Mouse (Mus musculus) forebrain, embryonic 15.5 days (tissue): ENCODE measurements around the gene Il16. TPM values are rescaled to one million over a fixed set of nuclear protein-coding genes. Genes with fewer than 3 reads are reported as not detected.
A peak's percentile ranks its signal among the peaks of the same experiment; 100 is the strongest.

Experiments
- ATAC-seq: fragments of 200-750 bp; cut with Nextera tagmentation; replicated peaks from 2 replicates; pipeline ENCODE4 v1.8.0; 2017; ENCODE audit warnings: mild to moderate bottlenecking, moderate TSS enrichment, moderate library complexity
- H3K27ac ChIP-seq: fragments of 300-500 bp; sonication (generic); replicated peaks from 2 replicates; pipeline ENCODE4 v1.5.1; 2015; ENCODE audit warnings: mild to moderate bottlenecking, inconsistent platforms
- H3K27me3 ChIP-seq: fragments of 300-500 bp; sonication (generic); 2 replicates; pipeline ENCODE4 v1.6.1; 2015; ENCODE audit warnings: inconsistent platforms
- H3K36me3 ChIP-seq: fragments of 300-500 bp; sonication (generic); 2 replicates; pipeline ENCODE4 v1.6.1; 2015; ENCODE audit warnings: mild to moderate bottlenecking, inconsistent platforms
- H3K4me1 ChIP-seq: fragments of 300-500 bp; sonication (generic); 2 replicates; pipeline ENCODE4 v1.6.1; 2015; ENCODE audit warnings: inconsistent platforms
- H3K4me2 ChIP-seq: fragments of 300-500 bp; sonication (generic); replicated peaks from 2 replicates; pipeline ENCODE4 v1.6.1; 2015; ENCODE audit warnings: mild to moderate bottlenecking, inconsistent platforms
- H3K4me3 ChIP-seq: fragments of 300-500 bp; sonication (generic); 2 replicates; pipeline ENCODE4 v1.5.1; 2015; ENCODE audit warnings: mild to moderate bottlenecking, inconsistent platforms
- H3K9ac ChIP-seq: fragments of 300-500 bp; sonication (generic); replicated peaks from 2 replicates; pipeline ENCODE4 v1.6.1; 2015; ENCODE audit warnings: mild to moderate bottlenecking, inconsistent platforms
- H3K9me3 ChIP-seq: fragments of 300-500 bp; sonication (generic); 2 replicates; pipeline ENCODE4 v1.6.1; 2016; ENCODE audit warnings: inconsistent platforms
- WGBS: fragments of 180-500 bp; shearing (Covaris S2); methylation state at CpG from one replicate; pipeline ENCODE4 v1.1.7; 2015; ENCODE audit warnings: mixed read lengths; 5-methylcytosine and 5-hydroxymethylcytosine counted together
- polyA plus RNA-seq: library from polyadenylated mRNA; unstranded; fragments of >200 nt; fragmentation: Nextera tagmentation; extraction: Ambion mirVana; gene quantifications from 2 replicates; pipeline ENCODE4 v1.2.1, GENCODE M21; 2015

Il16 gene
- polyA plus RNA-seq, 1 experiment from 2014 or later, result 1.0 TPM

DNA sequence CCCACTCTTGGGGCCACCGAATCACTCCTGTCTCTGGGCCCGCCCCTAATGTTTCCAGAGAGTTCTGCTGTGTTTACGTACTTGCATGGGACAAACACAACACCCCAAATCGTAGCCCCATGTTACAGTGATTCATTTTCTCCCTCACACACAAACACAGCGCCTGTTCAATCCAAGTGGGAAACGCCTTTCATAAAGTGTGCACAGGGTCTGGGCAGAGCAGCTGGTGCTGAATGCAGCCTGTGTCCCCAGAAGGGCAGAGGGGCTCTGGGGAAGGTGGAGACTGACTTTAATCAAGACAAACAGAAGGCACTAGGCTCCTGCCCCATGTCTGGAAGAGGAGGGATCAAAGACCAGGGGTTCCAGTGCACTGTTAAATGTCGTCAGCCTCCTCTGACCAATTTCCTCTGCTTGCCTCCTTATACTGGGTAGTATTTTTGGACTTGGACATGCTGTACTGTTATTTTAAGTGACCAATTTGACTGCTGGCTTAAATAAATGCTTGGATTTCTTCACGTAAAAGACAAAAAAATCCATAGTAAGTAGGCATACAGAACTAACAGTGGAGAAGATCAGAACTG is 671 bp upstream of the Il16 start:
- ATAC-seq, result no peak
- no peak overlapping the region for H3K4me2 ChIP-seq
- WGBS, result 67% methylated on average over 8 of the region's 8 CpGs

DNA sequence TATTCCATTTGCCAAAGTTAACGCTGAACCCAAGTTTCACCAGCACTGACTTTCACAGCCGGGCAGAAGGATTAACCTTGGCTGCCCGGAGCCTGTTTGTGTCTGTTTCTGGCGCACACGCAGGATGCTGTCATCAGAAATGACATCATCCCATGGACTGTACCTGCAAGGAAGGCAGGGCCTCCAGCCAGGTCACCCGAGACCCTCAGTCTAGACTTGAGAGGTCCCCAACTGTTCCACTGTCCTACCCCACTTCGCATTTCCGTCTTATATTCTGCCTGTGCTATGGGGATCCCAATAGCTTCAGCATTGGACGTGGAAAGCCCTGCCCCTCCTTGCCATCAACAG is 487 bp downstream of the Il16 start:
- 79% methylated on average over 9 of the region's 9 CpGs for WGBS

More for the DNA sequence above, 671 bp upstream of the Il16 start:
- Histone ChIP-seq H3K4me1 (peaks cover 6% of the 10 kb centered on the region; the same call in 1 of the 2 replicates), H3K9me3 (no peaks in the 10 kb centered on the region), H3K36me3 (no peaks in the 10 kb centered on the region), H3K9ac (no peak overlapping the region), H3K27ac (no peak overlapping the region), H3K4me3 (no peak overlapping the region), H3K27me3 (no peaks in the 10 kb centered on the region)

DNA sequence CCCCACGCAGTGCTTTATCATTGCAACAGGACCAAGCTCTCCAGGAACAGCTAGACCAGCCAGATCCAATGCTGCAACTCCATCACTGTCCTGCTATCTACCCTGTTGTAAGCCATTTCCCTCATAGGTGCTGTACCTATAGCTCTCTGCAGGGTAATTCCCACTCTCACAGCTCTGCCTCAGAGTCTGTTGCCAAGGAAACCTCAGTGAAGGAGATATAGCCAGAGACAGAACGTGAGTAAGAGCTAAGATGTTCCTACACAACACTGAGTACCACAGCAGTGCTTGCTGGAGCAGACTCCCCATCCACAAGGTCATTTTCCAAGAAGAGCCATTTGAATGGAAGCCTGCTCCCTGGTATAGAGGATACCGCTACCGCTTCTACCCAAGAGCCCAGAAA is 1.3 kb downstream of the Il16 start:
- 75% methylated on average over 4 of the region's 4 CpGs for WGBS
- H3K9ac ChIP-seq, result no peak overlapping the region
- no peaks in the 10 kb centered on the region for H3K36me3 ChIP-seq
- ATAC-seq, result peak; percentile 76
- no peaks in the 10 kb centered on the region for H3K9me3 ChIP-seq
- H3K4me2 ChIP-seq, result no peak overlapping the region
- H3K27ac ChIP-seq, result no peak overlapping the region
- H3K4me1 ChIP-seq, result peaks cover 6% of the 10 kb centered on the region; the same call in 1 of the 2 replicates
- no peaks in the 10 kb centered on the region for H3K27me3 ChIP-seq
- H3K4me3 ChIP-seq, result no peak overlapping the region

More for the DNA sequence above, 487 bp downstream of the Il16 start:
- H3K9ac ChIP-seq, result no peak overlapping the region
- H3K27ac ChIP-seq, result no peak overlapping the region
- H3K4me1 ChIP-seq, result peaks cover 6% of the 10 kb centered on the region; the same call in 1 of the 2 replicates
- no peak for ATAC-seq
- no peak overlapping the region for H3K4me2 ChIP-seq
- no peaks in the 10 kb centered on the region for H3K27me3 ChIP-seq
- no peaks in the 10 kb centered on the region for H3K9me3 ChIP-seq
- no peaks in the 10 kb centered on the region for H3K36me3 ChIP-seq
- H3K4me3 ChIP-seq, result no peak overlapping the region

- 60% methylated on average over 3 of the region's 3 CpGs for WGBS
- no peaks in the 10 kb centered on the region for H3K36me3 ChIP-seq
- H3K27ac ChIP-seq, result no peak overlapping the region
- no peaks in the 10 kb centered on the region for H3K9me3 ChIP-seq
- H3K4me2 ChIP-seq, result no peak overlapping the region
- peaks cover 6% of the 10 kb centered on the region; the same call in 1 of the 2 replicates for H3K4me1 ChIP-seq
- no peak for ATAC-seq
- H3K9ac ChIP-seq, result no peak overlapping the region
- no peaks in the 10 kb centered on the region for H3K27me3 ChIP-seq
- H3K4me3 ChIP-seq, result no peak overlapping the region
Observed at GRCm38 (mm10) chr7:83742690-83743089, 2.8 kb downstream of the Il16 start.

GRCm38 (mm10) chr7:83742026-83742425 is 3.5 kb downstream of the Il16 start:
- Histone ChIP-seq H3K9me3 (no peaks in the 10 kb centered on the region), H3K4me1 (peaks cover 6% of the 10 kb centered on the region; the same call in 1 of the 2 replicates), H3K4me3 (no peak overlapping the region), H3K36me3 (no peaks in the 10 kb centered on the region), H3K9ac (no peak overlapping the region), H3K4me2 (no peak overlapping the region), H3K27me3 (no peaks in the 10 kb centered on the region), H3K27ac (no peak overlapping the region)
- ATAC-seq, result no peak
- WGBS, result 76% methylated on average over 2 of the region's 2 CpGs

- H3K36me3 ChIP-seq, result no peaks in the 10 kb centered on the region
- no peak for ATAC-seq
- WGBS, result 48% methylated on average over 7 of the region's 7 CpGs
- H3K27me3 ChIP-seq, result no peaks in the 10 kb centered on the region
- H3K4me3 ChIP-seq, result no peak overlapping the region
- no peaks in the 10 kb centered on the region for H3K9me3 ChIP-seq
- H3K4me2 ChIP-seq, result no peak overlapping the region
- no peak overlapping the region for H3K9ac ChIP-seq
- peaks cover 5% of the 10 kb centered on the region; the same call in 1 of the 2 replicates for H3K4me1 ChIP-seq
- no peak overlapping the region for H3K27ac ChIP-seq
Observed at GRCm38 (mm10) chr7:83739680-83740310, 5.7 kb downstream of the Il16 start.

GRCm38 (mm10) chr7:83738623-83739462 is 6.7 kb downstream of the Il16 start:
- ATAC-seq, result no peak
- 81% methylated on average over 10 of the region's 10 CpGs for WGBS
- Histone ChIP-seq H3K9me3 (no peaks in the 10 kb centered on the region), H3K9ac (no peak overlapping the region), H3K4me3 (no peak overlapping the region), H3K4me1 (no peaks in the 10 kb centered on the region), H3K27ac (no peak overlapping the region), H3K36me3 (no peaks in the 10 kb centered on the region), H3K4me2 (no peak overlapping the region), H3K27me3 (no peaks in the 10 kb centered on the region)

GRCm38 (mm10) chr7:83737914-83738490 is 7.5 kb downstream of the Il16 start:
- Histone ChIP-seq H3K9me3 (no peaks in the 10 kb centered on the region), H3K4me1 (no peaks in the 10 kb centered on the region), H3K36me3 (no peaks in the 10 kb centered on the region), H3K9ac (no peak overlapping the region), H3K27me3 (no peaks in the 10 kb centered on the region), H3K4me3 (no peak overlapping the region), H3K4me2 (no peak overlapping the region), H3K27ac (no peak overlapping the region)
- WGBS, result 71% methylated on average over 6 of the region's 6 CpGs
- ATAC-seq, result no peak

DNA sequence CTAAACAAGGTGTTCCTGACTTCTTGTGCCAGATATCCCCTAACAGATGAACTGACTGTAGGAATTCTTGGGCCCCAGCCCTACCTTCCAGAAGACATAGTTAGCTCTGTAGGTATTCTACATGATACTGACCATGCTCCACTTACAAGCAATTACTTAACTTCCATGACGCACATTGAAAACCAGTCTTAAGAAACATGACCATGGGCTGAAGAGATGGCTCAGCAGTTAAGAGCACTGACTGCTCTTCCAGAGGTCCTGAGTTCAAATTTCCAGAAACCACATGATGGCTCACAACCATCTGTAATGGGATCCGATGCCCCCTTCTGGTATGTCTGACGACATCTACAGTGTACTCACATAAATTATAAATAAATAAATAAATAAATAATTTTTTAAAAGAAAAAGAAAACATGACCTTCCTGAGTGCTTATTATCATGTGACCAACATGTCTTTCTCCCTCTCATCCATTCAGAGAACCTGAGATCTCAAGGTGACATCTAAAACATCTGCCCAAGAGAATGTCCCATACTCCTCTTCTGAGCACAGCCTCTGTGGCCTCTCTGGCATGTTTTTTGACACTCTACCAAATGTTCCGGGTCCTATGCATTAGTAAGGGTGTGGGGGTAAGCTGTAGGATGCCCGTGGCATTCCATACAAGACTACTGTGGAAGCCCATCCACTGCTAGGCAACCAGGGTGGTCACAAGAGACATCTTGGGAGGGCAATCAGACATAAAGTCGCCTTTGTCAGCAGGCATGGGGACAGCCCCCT is 9.0 kb downstream of the Il16 start:
- Histone ChIP-seq H3K4me3 (no peak overlapping the region), H3K9ac (no peak overlapping the region), H3K27me3 (no peaks in the 10 kb centered on the region), H3K27ac (no peak overlapping the region), H3K4me1 (no peaks in the 10 kb centered on the region), H3K4me2 (no peak overlapping the region), H3K36me3 (no peaks in the 10 kb centered on the region), H3K9me3 (no peaks in the 10 kb centered on the region)
- WGBS, result 92% methylated on average over 6 of the region's 6 CpGs
- ATAC-seq, result no peak

- Histone ChIP-seq H3K9ac (no peak overlapping the region), H3K4me1 (no peaks in the 10 kb centered on the region), H3K4me3 (no peak overlapping the region), H3K27ac (no peak overlapping the region), H3K36me3 (no peaks in the 10 kb centered on the region), H3K27me3 (no peaks in the 10 kb centered on the region), H3K9me3 (no peaks in the 10 kb centered on the region), H3K4me2 (no peak overlapping the region)
- 89% methylated on average over 7 of the region's 7 CpGs for WGBS
- no peak for ATAC-seq
Observed at GRCm38 (mm10) chr7:83735108-83735781, 10.3 kb downstream of the Il16 start.

DNA sequence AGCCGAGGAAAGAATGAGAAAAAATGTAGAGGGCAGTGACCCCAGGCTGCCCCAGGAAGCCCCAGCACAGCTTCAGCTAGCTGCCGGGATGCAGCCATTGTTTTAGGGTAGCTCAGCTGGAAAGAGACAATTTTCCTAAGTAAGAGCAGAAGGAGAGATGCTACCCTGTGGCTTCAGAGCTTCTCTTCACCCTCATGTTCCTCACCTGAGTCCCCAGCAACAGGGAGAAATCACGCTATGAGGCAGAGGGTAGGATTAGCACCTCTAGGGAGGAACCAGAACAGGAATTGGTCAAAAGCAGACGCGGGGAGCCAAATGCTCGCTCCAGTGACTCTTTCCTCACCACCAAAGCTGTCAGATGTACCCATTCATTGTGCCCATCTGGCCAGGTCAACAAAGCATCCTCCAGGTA is 10.8 kb downstream of the Il16 start:
- H3K36me3 ChIP-seq, result no peaks in the 10 kb centered on the region
- no peak overlapping the region for H3K4me3 ChIP-seq
- no peaks in the 10 kb centered on the region for H3K27me3 ChIP-seq
- H3K4me1 ChIP-seq, result no peaks in the 10 kb centered on the region
- no peak overlapping the region for H3K9ac ChIP-seq
- no peak overlapping the region for H3K27ac ChIP-seq
- ATAC-seq, result no peak
- no peak overlapping the region for H3K4me2 ChIP-seq
- H3K9me3 ChIP-seq, result no peaks in the 10 kb centered on the region
- 61% methylated on average over 6 of the region's 6 CpGs for whole genome bisulfite sequencing
